Mouse (Mus musculus): ENCODE measurements around the gene Zfp488.
A peak's percentile ranks its signal among the peaks of the same experiment; 100 is the strongest.

Zfp488 gene

GRCm38 (mm10) chr14:33978604-33979059 is at the start of gene Zfp488:
Gene Zfp488, minus strand, starts transcription at chr14:33978764.
- DNase-seq (ENCODE audit: low read depth, low spot score) = no peak

- no peak for DNase-seq (ENCODE audit: low read depth, low spot score)
Observed at GRCm38 (mm10) chr14:34026710-34027109, 48.1 kb upstream of the Zfp488 start.

GRCm38 (mm10) chr14:34016938-34017337 is 38.4 kb upstream of the Zfp488 start:
- DNase-seq (ENCODE audit: low read depth, low spot score) = no peak

GRCm38 (mm10) chr14:34016381-34016780 is 37.8 kb upstream of the Zfp488 start, which contains the start of gene Gm5460:
Gene Gm5460, plus strand, starts transcription at chr14:34016758.
- DNase-seq (ENCODE audit: low read depth, low spot score) = no peak

GRCm38 (mm10) chr14:34015063-34015462 is 36.5 kb upstream of the Zfp488 start, which contains the start of gene Gm30083:
Gene Gm30083, minus strand, starts transcription at chr14:34015182.
- DNase-seq (ENCODE audit: low read depth, low spot score) = no peak

- DNase-seq (ENCODE audit: low read depth, low spot score) = no peak
Observed at GRCm38 (mm10) chr14:34002358-34002757, 23.8 kb upstream of the Zfp488 start.

- DNase-seq (ENCODE audit: low read depth, low spot score) = no peak
Observed at GRCm38 (mm10) chr14:34001445-34001844, 22.9 kb upstream of the Zfp488 start.

GRCm38 (mm10) chr14:34000076-34000475 is 21.5 kb upstream of the Zfp488 start:
- no peak for DNase-seq (ENCODE audit: low read depth, low spot score)

- no peak for DNase-seq (ENCODE audit: low read depth, low spot score)
Observed at GRCm38 (mm10) chr14:33997427-33997826, 18.9 kb upstream of the Zfp488 start.

GRCm38 (mm10) chr14:33993521-33994289 is 15.1 kb upstream of the Zfp488 start:
- no peak for DNase-seq (ENCODE audit: low read depth, low spot score)

- no peak for DNase-seq (ENCODE audit: low read depth, low spot score)
Observed at GRCm38 (mm10) chr14:33993051-33993450, 14.5 kb upstream of the Zfp488 start.

- DNase-seq (ENCODE audit: low read depth, low spot score) = no peak
Observed at GRCm38 (mm10) chr14:33991971-33992370, 13.4 kb upstream of the Zfp488 start.

GRCm38 (mm10) chr14:33989201-33989600 is 10.6 kb upstream of the Zfp488 start:
- no peak for DNase-seq (ENCODE audit: low read depth, low spot score)

- no peak for DNase-seq (ENCODE audit: low read depth, low spot score)
Observed at GRCm38 (mm10) chr14:33977748-33978147, 816 bp downstream of the Zfp488 start.

- no peak for DNase-seq (ENCODE audit: low read depth, low spot score)
Observed at GRCm38 (mm10) chr14:33974752-33975151, 3.8 kb downstream of the Zfp488 start.

GRCm38 (mm10) chr14:33972679-33973078 is 5.9 kb downstream of the Zfp488 start:
- DNase-seq (ENCODE audit: low read depth, low spot score) = no peak

- DNase-seq (ENCODE audit: low read depth, low spot score) = no peak
Observed at GRCm38 (mm10) chr14:33965675-33966074, 12.9 kb downstream of the Zfp488 start.

- peak; percentile 9 for DNase-seq (ENCODE audit: low read depth, low spot score)
Observed at GRCm38 (mm10) chr14:33959341-33959740, 19.2 kb downstream of the Zfp488 start.

- DNase-seq (ENCODE audit: low read depth, low spot score) = no peak
Observed at GRCm38 (mm10) chr14:33958841-33959240, 19.7 kb downstream of the Zfp488 start.

- DNase-seq (ENCODE audit: low read depth, low spot score) = no peak
Observed at GRCm38 (mm10) chr14:33958186-33958585, 20.4 kb downstream of the Zfp488 start.

- DNase-seq (ENCODE audit: low read depth, low spot score) = no peak
Observed at GRCm38 (mm10) chr14:33956055-33956454, 22.5 kb downstream of the Zfp488 start.

- no peak for DNase-seq (ENCODE audit: low read depth, low spot score)
Observed at GRCm38 (mm10) chr14:33953761-33954160, 24.8 kb downstream of the Zfp488 start, which contains the start of gene Rbp3. Gene Rbp3, plus strand, starts transcription at chr14:33954003.
